Mouse (Mus musculus): ENCODE data around the gene Glyctk. TPM values are rescaled to one million over a fixed set of nuclear protein-coding genes. Genes with fewer than 3 reads are reported as not detected.
"Not testable (repeated sequence)": the region's sequence is repeated elsewhere in the genome, so short reads cannot be mapped to it uniquely, and the experiment has no call there.

Glyctk gene
- polyA plus RNA-seq, 1 experiment from 2014 or later, result 3.0 TPM

- H3K4me3 ChIP-seq (replicated peaks; ENCODE audit: low read length), result peak overlapping the region; percentile 81
- no peak overlapping the region for H3K27ac ChIP-seq (ENCODE audit: low read length)
- no peaks in the 10 kb centered on the region for H3K9me3 ChIP-seq (ENCODE audit: control insufficient read depth, low read length)
- H3K36me3 ChIP-seq (ENCODE audit: control insufficient read depth, insufficient read depth), result no peaks in the 10 kb centered on the region
- WGBS, result 28% methylated on average over 6 of the region's 6 CpGs
- no peaks in the 10 kb centered on the region for H3K27me3 ChIP-seq (replicated peaks; ENCODE audit: control insufficient read depth, insufficient read depth, low read length)
- peak overlapping the region; percentile 73 for H3K4me2 ChIP-seq (ENCODE audit: low read length)
- ATAC-seq, result no peak
- H3K4me1 ChIP-seq (replicated peaks; ENCODE audit: control insufficient read depth, insufficient read depth, low read length), result peaks cover 26% of the 10 kb centered on the region
- no peak overlapping the region for H3K9ac ChIP-seq (replicated peaks; ENCODE audit: low read depth, low read length)
Observed at GRCm38 (mm10) chr9:106169917-106170316, 12.0 kb upstream of the Glyctk start.

- not testable (repeated sequence) for H3K36me3 ChIP-seq (ENCODE audit: control insufficient read depth, insufficient read depth); H3K27ac ChIP-seq (ENCODE audit: low read length); H3K9ac ChIP-seq (replicated peaks; ENCODE audit: low read depth, low read length); H3K4me3 ChIP-seq (replicated peaks; ENCODE audit: low read length); H3K27me3 ChIP-seq (replicated peaks; ENCODE audit: control insufficient read depth, insufficient read depth, low read length); H3K4me2 ChIP-seq (ENCODE audit: low read length); ATAC-seq; H3K9me3 ChIP-seq (ENCODE audit: control insufficient read depth, low read length)
- 79% methylated on average over 1 of the region's 1 CpGs for WGBS
- peaks cover 18% of the 10 kb centered on the region for H3K4me1 ChIP-seq (replicated peaks; ENCODE audit: control insufficient read depth, insufficient read depth, low read length)
Observed at GRCm38 (mm10) chr9:106169006-106169405, 11.1 kb upstream of the Glyctk start.

GRCm38 (mm10) chr9:106167703-106168102 is 9.8 kb upstream of the Glyctk start:
- Histone ChIP-seq H3K9ac (replicated peaks; ENCODE audit: low read depth, low read length) (no peak overlapping the region), H3K27me3 (replicated peaks; ENCODE audit: control insufficient read depth, insufficient read depth, low read length) (0 out of 2 replicates have a peak, but pooled peaks cover 2% of the 10 kb centered on the region), H3K27ac (ENCODE audit: low read length) (no peak overlapping the region), H3K36me3 (ENCODE audit: control insufficient read depth, insufficient read depth) (no peaks in the 10 kb centered on the region), H3K9me3 (ENCODE audit: control insufficient read depth, low read length) (no peaks in the 10 kb centered on the region), H3K4me3 (replicated peaks; ENCODE audit: low read length) (no peak overlapping the region), H3K4me1 (replicated peaks; ENCODE audit: control insufficient read depth, insufficient read depth, low read length) (peaks cover 6% of the 10 kb centered on the region), H3K4me2 (ENCODE audit: low read length) (no peak overlapping the region)
- WGBS, result 3% methylated on average over 1 of the region's 1 CpGs
- ATAC-seq, result no peak

- H3K27ac ChIP-seq (ENCODE audit: low read length), result no peak overlapping the region
- no peaks in the 10 kb centered on the region for H3K9me3 ChIP-seq (ENCODE audit: control insufficient read depth, low read length)
- no peak overlapping the region for H3K4me2 ChIP-seq (ENCODE audit: low read length)
- peaks cover 6% of the 10 kb centered on the region for H3K4me1 ChIP-seq (replicated peaks; ENCODE audit: control insufficient read depth, insufficient read depth, low read length)
- ATAC-seq, result no peak
- no peak overlapping the region for H3K9ac ChIP-seq (replicated peaks; ENCODE audit: low read depth, low read length)
- 79% methylated on average over 3 of the region's 3 CpGs for WGBS
- H3K4me3 ChIP-seq (replicated peaks; ENCODE audit: low read length), result no peak overlapping the region
- H3K27me3 ChIP-seq (replicated peaks; ENCODE audit: control insufficient read depth, insufficient read depth, low read length), result 0 out of 2 replicates have a peak, but pooled peaks cover 2% of the 10 kb centered on the region
- no peaks in the 10 kb centered on the region for H3K36me3 ChIP-seq (ENCODE audit: control insufficient read depth, insufficient read depth)
Observed at GRCm38 (mm10) chr9:106167241-106167640, 9.3 kb upstream of the Glyctk start.

- no peak overlapping the region for H3K4me3 ChIP-seq (replicated peaks; ENCODE audit: low read length)
- peaks cover 6% of the 10 kb centered on the region for H3K4me1 ChIP-seq (replicated peaks; ENCODE audit: control insufficient read depth, insufficient read depth, low read length)
- no peaks in the 10 kb centered on the region for H3K36me3 ChIP-seq (ENCODE audit: control insufficient read depth, insufficient read depth)
- no peak for ATAC-seq
- H3K4me2 ChIP-seq (ENCODE audit: low read length), result no peak overlapping the region
- H3K27ac ChIP-seq (ENCODE audit: low read length), result no peak overlapping the region
- H3K27me3 ChIP-seq (replicated peaks; ENCODE audit: control insufficient read depth, insufficient read depth, low read length), result peaks cover 2% of the 10 kb centered on the region; the same call in 1 of the 2 replicates
- 83% methylated on average over 2 of the region's 2 CpGs for WGBS
- no peak overlapping the region for H3K9ac ChIP-seq (replicated peaks; ENCODE audit: low read depth, low read length)
- no peaks in the 10 kb centered on the region for H3K9me3 ChIP-seq (ENCODE audit: control insufficient read depth, low read length)
Observed at GRCm38 (mm10) chr9:106166709-106167108, 8.8 kb upstream of the Glyctk start.

- peak overlapping the region; percentile 53 for H3K4me3 ChIP-seq (replicated peaks; ENCODE audit: low read length)
- ATAC-seq, result no peak
- no peaks in the 10 kb centered on the region for H3K36me3 ChIP-seq (ENCODE audit: control insufficient read depth, insufficient read depth)
- H3K27ac ChIP-seq (ENCODE audit: low read length), result peak overlapping the region; percentile 84
- peak overlapping the region; percentile 58 for H3K9ac ChIP-seq (replicated peaks; ENCODE audit: low read depth, low read length)
- H3K4me2 ChIP-seq (ENCODE audit: low read length), result peak overlapping the region; percentile 88
- 39% methylated on average over 5 of the region's 5 CpGs for WGBS
- H3K4me1 ChIP-seq (replicated peaks; ENCODE audit: control insufficient read depth, insufficient read depth, low read length), result peaks cover 11% of the 10 kb centered on the region
- peaks cover 4% of the 10 kb centered on the region; the same call in 1 of the 2 replicates for H3K27me3 ChIP-seq (replicated peaks; ENCODE audit: control insufficient read depth, insufficient read depth, low read length)
- no peaks in the 10 kb centered on the region for H3K9me3 ChIP-seq (ENCODE audit: control insufficient read depth, low read length)
Observed at GRCm38 (mm10) chr9:106160426-106160825, 2.5 kb upstream of the Glyctk start.

- Histone ChIP-seq H3K36me3 (ENCODE audit: control insufficient read depth, insufficient read depth) (no peaks in the 10 kb centered on the region), H3K4me1 (replicated peaks; ENCODE audit: control insufficient read depth, insufficient read depth, low read length) (peaks cover 12% of the 10 kb centered on the region), H3K27ac (ENCODE audit: low read length) (peak overlapping the region; percentile 84), H3K9ac (replicated peaks; ENCODE audit: low read depth, low read length) (peak overlapping the region; percentile 58), H3K4me2 (ENCODE audit: low read length) (peak overlapping the region; percentile 88), H3K9me3 (ENCODE audit: control insufficient read depth, low read length) (no peaks in the 10 kb centered on the region), H3K4me3 (replicated peaks; ENCODE audit: low read length) (peak overlapping the region; percentile 53), H3K27me3 (replicated peaks; ENCODE audit: control insufficient read depth, insufficient read depth, low read length) (peaks cover 6% of the 10 kb centered on the region; the same call in 1 of the 2 replicates)
- peak; percentile 51 for ATAC-seq
- WGBS, result 3% methylated on average over 24 of the region's 24 CpGs
Observed at GRCm38 (mm10) chr9:106159784-106160301, 1.9 kb upstream of the Glyctk start.

GRCm38 (mm10) chr9:106159237-106159636 is 1.3 kb upstream of the Glyctk start:
- WGBS, result 81% methylated on average over 9 of the region's 9 CpGs
- H3K27ac ChIP-seq (ENCODE audit: low read length), result no peak overlapping the region
- no peak for ATAC-seq

GRCm38 (mm10) chr9:106157623-106157925 is 364 bp downstream of the Glyctk start:
- peaks cover 4% of the 10 kb centered on the region; the same call in 1 of the 2 replicates for H3K27me3 ChIP-seq (replicated peaks; ENCODE audit: control insufficient read depth, insufficient read depth, low read length)
- no peak overlapping the region for H3K4me3 ChIP-seq (replicated peaks; ENCODE audit: low read length)
- WGBS, result 79% methylated on average over 10 of the region's 10 CpGs
- no peak overlapping the region for H3K27ac ChIP-seq (ENCODE audit: low read length)
- H3K4me2 ChIP-seq (ENCODE audit: low read length), result no peak overlapping the region
- H3K9ac ChIP-seq (replicated peaks; ENCODE audit: low read depth, low read length), result no peak overlapping the region
- no peaks in the 10 kb centered on the region for H3K9me3 ChIP-seq (ENCODE audit: control insufficient read depth, low read length)
- H3K36me3 ChIP-seq (ENCODE audit: control insufficient read depth, insufficient read depth), result no peaks in the 10 kb centered on the region
- no peak for ATAC-seq
- H3K4me1 ChIP-seq (replicated peaks; ENCODE audit: control insufficient read depth, insufficient read depth, low read length), result peaks cover 12% of the 10 kb centered on the region

More at GRCm38 (mm10) chr9:106159237-106159636, 1.3 kb upstream of the Glyctk start:
- H3K4me1 ChIP-seq (replicated peaks; ENCODE audit: control insufficient read depth, insufficient read depth, low read length), result peaks cover 12% of the 10 kb centered on the region
- peak overlapping the region; percentile 88 for H3K4me2 ChIP-seq (ENCODE audit: low read length)
- H3K27me3 ChIP-seq (replicated peaks; ENCODE audit: control insufficient read depth, insufficient read depth, low read length), result peaks cover 6% of the 10 kb centered on the region; the same call in 1 of the 2 replicates
- no peaks in the 10 kb centered on the region for H3K36me3 ChIP-seq (ENCODE audit: control insufficient read depth, insufficient read depth)
- no peak overlapping the region for H3K4me3 ChIP-seq (replicated peaks; ENCODE audit: low read length)
- no peak overlapping the region for H3K9ac ChIP-seq (replicated peaks; ENCODE audit: low read depth, low read length)
- H3K9me3 ChIP-seq (ENCODE audit: control insufficient read depth, low read length), result no peaks in the 10 kb centered on the region

All from forebrain, embryonic 16.5 days (tissue).